Comparison of ENCODE assay signal across 9 mouse cellular contexts in genomic region chr5:117153527-117154091, GRCm38 (mm10). TPM values are rescaled to one million over a fixed set of nuclear protein-coding genes. Genes with fewer than 3 reads are reported as not detected.
DNase-seq lines count a peak whose midpoint lies in the region; ATAC-seq and TF ChIP-seq lines count a peak whose summit lies in the region.
"Had no signal": no experiment of that assay in that cellular context is flagged by ENCODE, and none has a peak within 500 bp of the region (broad histone marks: within the 10 kb centered on the region; RNA-seq: fewer than 3 reads in every experiment).

No protein-coding gene starts in this region.

- H3K9ac ChIP-seq in liver, adult 2 months (ENCODE audit: low read depth, low read length): no peak overlapping the region
- H3K9ac ChIP-seq in liver, postnatal 0 days (replicated peaks): no peak overlapping the region
- H3K9ac ChIP-seq in forebrain, postnatal 0 days: no peak overlapping the region

- peak; percentile 58 for DNase-seq in liver, adult 2 months (ENCODE audit: extremely low read depth, low read depth, low spot score)
- no peak for DNase-seq in liver, postnatal 0 days
- DNase-seq in forelimb bud, embryonic 11.5 days (ENCODE audit: low read depth, low spot score): peak; percentile 41
- DNase-seq in kidney, adult 8-10 months: peak; percentile 24 to 45
- DNase-seq in neural tube, embryonic 10.5 days (ENCODE audit: extremely low spot score, low spot score): peak; percentile 35
- DNase-seq in c-Kit-positive CD71-positive TER-119-positive erythroid progenitor cells, embryonic 14.5 days (ENCODE audit: low spot score): no peak
- DNase-seq in cerebellum, adult 9-11 months: no peak
- no peak for DNase-seq in forebrain, postnatal 0 days

- TF ChIP-seq CTCF in liver, adult 2 months (IDR thresholded peaks at IDR 0.05; ENCODE audit: low read depth, low read length): no peak
- no peak for TF ChIP-seq CTCF in liver, postnatal 0 days (IDR thresholded peaks at IDR 0.05; ENCODE audit: low read depth)
- TF ChIP-seq CTCF in forebrain, postnatal 0 days (IDR thresholded peaks at IDR 0.05; ENCODE audit: low read depth): no peak

- peaks cover 39% of the 10 kb centered on the region for H3K79me2 ChIP-seq in liver, adult 2 months (ENCODE audit: control insufficient read depth, insufficient read depth, low read length)

- H3K36me3 ChIP-seq in liver, adult 2 months (ENCODE audit: control insufficient read depth, insufficient read depth, low read length): peaks cover 16% of the 10 kb centered on the region; the same call in 1 of the 2 replicates
- peaks cover 26% of the 10 kb centered on the region for H3K36me3 ChIP-seq in liver, postnatal 0 days (replicated peaks; ENCODE audit: insufficient read depth, low read length)
- H3K36me3 ChIP-seq in forebrain, postnatal 0 days (ENCODE audit: insufficient read depth): no peaks in the 10 kb centered on the region

- 67% methylated on average over 15 of the region's 15 CpGs for WGBS in liver, adult 2 months
- WGBS in liver, postnatal 0 days (ENCODE audit: insufficient replicate concordance): 80% methylated on average over 15 of the region's 15 CpGs
- 60% methylated on average over 15 of the region's 15 CpGs for WGBS in forebrain, postnatal 0 days

- no peak overlapping the region for H3K4me2 ChIP-seq in liver, postnatal 0 days (ENCODE audit: low read depth, low read length)
- H3K4me2 ChIP-seq in forebrain, postnatal 0 days (ENCODE audit: low read depth): no peak overlapping the region

- no peak for TF ChIP-seq EP300 in liver, postnatal 0 days (IDR thresholded peaks at IDR 0.05; ENCODE audit: low read depth)

- TF ChIP-seq POLR2A in liver, adult 2 months (IDR thresholded peaks at IDR 0.05; ENCODE audit: extremely low read depth, insufficient read depth, low read length): no peak

- H3K4me3 ChIP-seq in liver, adult 2 months (ENCODE audit: insufficient read depth, low read depth, low read length): no peak overlapping the region
- no peak overlapping the region for H3K4me3 ChIP-seq in liver, postnatal 0 days (ENCODE audit: low read depth, low read length)
- no peak overlapping the region for H3K4me3 ChIP-seq in forebrain, postnatal 0 days (ENCODE audit: low read depth, low read length)
- H3K4me3 ChIP-seq: erythroblast, embryonic 14.5 days had no signal

- H3K27me3 ChIP-seq in liver, adult 2 months (ENCODE audit: control insufficient read depth, insufficient read depth, low read length): no peaks in the 10 kb centered on the region
- no peaks in the 10 kb centered on the region for H3K27me3 ChIP-seq in liver, postnatal 0 days (ENCODE audit: insufficient read depth, low read length)
- no peaks in the 10 kb centered on the region for H3K27me3 ChIP-seq in forebrain, postnatal 0 days (ENCODE audit: insufficient read depth, low read length)

- H3K9me3 ChIP-seq in liver, postnatal 0 days (ENCODE audit: low read length): no peaks in the 10 kb centered on the region
- H3K9me3 ChIP-seq in forebrain, postnatal 0 days (ENCODE audit: low read length): 0 out of 2 replicates have a peak, but pooled peaks cover 4% of the 10 kb centered on the region

- no peak overlapping the region for H3K27ac ChIP-seq in liver, adult 2 months (replicated peaks; ENCODE audit: insufficient read depth, low read depth, low read length)
- no peak overlapping the region for H3K27ac ChIP-seq in liver, postnatal 0 days (ENCODE audit: low read depth)
- no peak overlapping the region for H3K27ac ChIP-seq in forebrain, postnatal 0 days (ENCODE audit: low read depth, low read length)

- ATAC-seq in liver, postnatal 0 days: no peak
- ATAC-seq in forebrain, postnatal 0 days: no peak

- peaks cover 4% of the 10 kb centered on the region for H3K4me1 ChIP-seq in liver, adult 2 months (ENCODE audit: control insufficient read depth, insufficient read depth, low read length)
- H3K4me1 ChIP-seq in liver, postnatal 0 days (ENCODE audit: insufficient read depth): peaks cover 15% of the 10 kb centered on the region
- H3K4me1 ChIP-seq in forebrain, postnatal 0 days (ENCODE audit: insufficient read depth): no peaks in the 10 kb centered on the region

RNA-seq across cellular contexts. Expression of gene Taok3, which starts 33.7 kb away (rescaled TPM):
- total RNA-seq in liver, adult 2 months (2014; rRNA removed): 23.0 and 27.9 TPM in 2 replicates
- polyA plus RNA-seq in liver, adult 2 months (2012; rRNA removed): 14.7 and 16.2 TPM in 2 replicates
- polyA plus RNA-seq in liver, postnatal 0 days (2015; fragmentation: Nextera tagmentation; extraction: Ambion mirVana): 40.5 and 41.9 TPM in 2 replicates
- total RNA-seq in forebrain, postnatal 0 days (2014; rRNA removed): 37.2 TPM in 2 replicates
- 40.8 and 57.6 TPM in 2 replicates for polyA plus RNA-seq in forebrain, postnatal 0 days (2015; fragmentation: Nextera tagmentation; extraction: Ambion mirVana)

RNA-seq across cellular contexts. Expression of gene Suds3, which starts 37.7 kb away (rescaled TPM):
- 59.9 and 61.4 TPM in 2 replicates for total RNA-seq in liver, adult 2 months (2014; rRNA removed)
- 77.1 and 82.8 TPM in 2 replicates for polyA plus RNA-seq in liver, adult 2 months (2012; rRNA removed)
- polyA plus RNA-seq in liver, postnatal 0 days (2015; fragmentation: Nextera tagmentation; extraction: Ambion mirVana): 30.5 and 33.4 TPM in 2 replicates
- 83.5 and 95.9 TPM in 2 replicates for total RNA-seq in forebrain, postnatal 0 days (2014; rRNA removed)
- 75.9 and 76.4 TPM in 2 replicates for polyA plus RNA-seq in forebrain, postnatal 0 days (2015; fragmentation: Nextera tagmentation; extraction: Ambion mirVana)

Comparison
In these comparisons a context has a peak if more than half of its experiments do, and no peak if none do; other contexts are left out.
1. DNase-seq: peak in liver, adult 2 months (single experiment), forelimb bud, embryonic 11.5 days (single experiment), kidney, adult 8-10 months (2 of 2) and neural tube, embryonic 10.5 days (single experiment); none in liver, postnatal 0 days (single experiment), c-Kit-positive CD71-positive TER-119-positive erythroid progenitor cells, embryonic 14.5 days (single experiment), cerebellum, adult 9-11 months (single experiment) and forebrain, postnatal 0 days (single experiment).